Comparison of ENCODE assay signal across 8 mouse cellular contexts in the genomic region with DNA sequence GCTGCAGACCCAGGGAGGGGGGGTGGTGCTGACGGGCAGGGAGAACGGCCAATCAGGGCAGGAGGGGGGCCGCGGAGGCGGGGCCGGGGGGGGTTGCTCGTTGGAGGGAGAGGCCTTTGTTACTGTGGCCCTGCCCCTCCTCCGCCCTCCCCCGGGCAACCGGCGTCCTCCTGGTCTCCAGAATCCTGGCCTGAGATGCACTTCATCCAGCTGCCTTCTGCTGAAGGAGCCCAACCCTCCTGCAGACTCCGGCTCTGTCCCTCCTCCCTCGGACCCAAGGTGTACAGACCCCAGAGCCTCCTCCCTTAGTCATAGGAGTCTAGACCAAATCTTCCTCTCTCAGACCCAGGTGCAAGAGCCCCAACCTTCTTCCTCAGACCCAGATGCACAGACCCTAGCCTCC. TPM values are rescaled to one million over a fixed set of nuclear protein-coding genes. Genes with fewer than 3 reads are reported as not detected.
DNase-seq lines count a peak whose midpoint lies in the region; ATAC-seq and TF ChIP-seq lines count a peak whose summit lies in the region.

No protein-coding gene starts in this region.

- H3K4me2 ChIP-seq in kidney, embryonic 14.5 days (replicated peaks; ENCODE audit: low read depth, low read length), result peak overlapping the region; percentile 83
- H3K4me2 ChIP-seq in forebrain, embryonic 13.5 days, result peak overlapping the region; percentile 68
- peak overlapping the region; percentile 61 for H3K4me2 ChIP-seq in neural tube, embryonic 13.5 days

- no peaks in the 10 kb centered on the region for H3K4me1 ChIP-seq in kidney, embryonic 14.5 days (ENCODE audit: control insufficient read depth, insufficient read depth, low read length)
- H3K4me1 ChIP-seq in forebrain, embryonic 13.5 days, result peaks cover 21% of the 10 kb centered on the region
- H3K4me1 ChIP-seq in neural tube, embryonic 13.5 days (replicated peaks), result peaks cover 19% of the 10 kb centered on the region
- H3K4me1 ChIP-seq in thymus, adult 2 months (replicated peaks; ENCODE audit: control insufficient read depth, insufficient read depth, low read length), result no peaks in the 10 kb centered on the region

- ATAC-seq in kidney, embryonic 14.5 days (ENCODE audit: low FRiP score, low TSS enrichment), result peak; percentile 89
- peak; percentile 77 for ATAC-seq in cerebellum, adult (ENCODE audit: insufficient number of reproducible peaks, low FRiP score, low TSS enrichment)
- ATAC-seq in forebrain, embryonic 13.5 days, result peak; percentile 89
- ATAC-seq in neural tube, embryonic 13.5 days (ENCODE audit: low read depth), result peak; percentile 86

- DNase-seq in kidney, adult 9 months, result no peak
- DNase-seq in heart, postnatal 36 days, result peak; percentile 10 to 13
- DNase-seq in left cerebral cortex, postnatal 25 days (ENCODE audit: low spot score in 2 of 2), result peak; percentile 61 to 87
- no peak for DNase-seq in thymus, adult 2 months

- no peak overlapping the region for H3K27ac ChIP-seq in kidney, embryonic 14.5 days (ENCODE audit: low read depth, low read length)
- H3K27ac ChIP-seq in forebrain, embryonic 13.5 days, result peak overlapping the region; percentile 79
- peak overlapping the region; percentile 88 for H3K27ac ChIP-seq in neural tube, embryonic 13.5 days (replicated peaks)
- H3K27ac ChIP-seq in thymus, adult 2 months (ENCODE audit: control insufficient read depth, insufficient read depth, low read length), result no peak overlapping the region

- no peak for TF ChIP-seq POLR2A in thymus, adult 2 months (IDR thresholded peaks at IDR 0.05; ENCODE audit: control insufficient read depth, extremely low read depth, insufficient read depth, low read length, poor library complexity)

- H3K9me3 ChIP-seq in kidney, embryonic 14.5 days (ENCODE audit: control insufficient read depth, low read length), result no peaks in the 10 kb centered on the region
- H3K9me3 ChIP-seq in forebrain, embryonic 13.5 days (replicated peaks), result no peaks in the 10 kb centered on the region
- no peaks in the 10 kb centered on the region for H3K9me3 ChIP-seq in neural tube, embryonic 13.5 days

- 2% methylated on average over 3 of the region's 13 CpGs for WGBS in kidney, embryonic 14.5 days
- 1% methylated on average over 10 of the region's 13 CpGs for WGBS in forebrain, embryonic 13.5 days
- WGBS in neural tube, embryonic 13.5 days, result 0% methylated on average over 8 of the region's 13 CpGs
- WGBS in thymus, adult 2 months, result 8% methylated on average over 13 of the region's 13 CpGs

- intact Hi-C loops in heart, postnatal 36 days (cut with DNase I), result no loop called here
- intact Hi-C loops in left cerebral cortex, postnatal 25 days (cut with DNase I), result loop anchor here (10.0 kb wide), 1 partner anchor 175 kb away; a partner anchor contains a TSS

- no peak for TF ChIP-seq CTCF in thymus, adult 2 months (IDR thresholded peaks at IDR 0.05; ENCODE audit: borderline replicate concordance, control insufficient read depth, extremely low read depth, insufficient read depth, low read length, poor library complexity)

- peaks cover 3% of the 10 kb centered on the region for H3K27me3 ChIP-seq in kidney, embryonic 14.5 days (ENCODE audit: control insufficient read depth, insufficient read depth, low read length)
- peaks cover 3% of the 10 kb centered on the region; the same call in 1 of the 2 replicates for H3K27me3 ChIP-seq in forebrain, embryonic 13.5 days
- peaks cover 19% of the 10 kb centered on the region for H3K27me3 ChIP-seq in neural tube, embryonic 13.5 days
- no peaks in the 10 kb centered on the region; the same call in 1 of the 2 replicates for H3K27me3 ChIP-seq in thymus, adult 2 months (ENCODE audit: control insufficient read depth, insufficient read depth, low read length)

- peak overlapping the region; percentile 60; the same call in 1 of the 2 replicates for H3K9ac ChIP-seq in kidney, embryonic 14.5 days (ENCODE audit: low read depth, low read length)
- peak overlapping the region; percentile 92 for H3K9ac ChIP-seq in forebrain, embryonic 13.5 days
- H3K9ac ChIP-seq in neural tube, embryonic 13.5 days, result peak overlapping the region; percentile 94

- H3K4me3 ChIP-seq in kidney, embryonic 14.5 days (ENCODE audit: low read length), result peak overlapping the region; percentile 48
- peak overlapping the region; percentile 68 for H3K4me3 ChIP-seq in forebrain, embryonic 13.5 days
- H3K4me3 ChIP-seq in neural tube, embryonic 13.5 days, result peak overlapping the region; percentile 72
- H3K4me3 ChIP-seq in thymus, adult 2 months (ENCODE audit: control insufficient read depth, insufficient read depth, low read length), result no peak overlapping the region

- no peaks in the 10 kb centered on the region for H3K36me3 ChIP-seq in kidney, embryonic 14.5 days (ENCODE audit: control insufficient read depth, insufficient read depth, low read length)
- no peaks in the 10 kb centered on the region for H3K36me3 ChIP-seq in forebrain, embryonic 13.5 days (ENCODE audit: poor library complexity, severe bottlenecking)
- no peaks in the 10 kb centered on the region for H3K36me3 ChIP-seq in neural tube, embryonic 13.5 days
- H3K36me3 ChIP-seq in thymus, adult 2 months (ENCODE audit: control insufficient read depth, insufficient read depth, low read length), result no peaks in the 10 kb centered on the region

RNA-seq across cellular contexts. Expression of a gene that starts 0.3 kb away (rescaled TPM):
- polyA plus RNA-seq in kidney, embryonic 14.5 days (2014; fragmentation: Nextera tagmentation; extraction: Ambion mirVana), result 0.72 and 0.84 TPM in 2 replicates
- 3.7 and 4.9 TPM in 2 replicates for polyA plus RNA-seq in forebrain, embryonic 13.5 days (2015; fragmentation: Nextera tagmentation; extraction: Ambion mirVana)
- total RNA-seq in heart, postnatal 36 days (2021), result under 1 TPM; 0.19 to 0.36 TPM
- total RNA-seq in left cerebral cortex, postnatal 25 days (2021), result 10 to 100 TPM; 28.4 to 28.9 TPM
- 8.6 TPM in 2 replicates for polyA plus RNA-seq in neural tube, embryonic 13.5 days (2015; fragmentation: Nextera tagmentation; extraction: Ambion mirVana)
- 1.1 and 1.2 TPM in 2 replicates for polyA plus RNA-seq in thymus, adult 2 months (2012; rRNA removed)

RNA-seq across cellular contexts. Expression of a gene that starts 15.6 kb away (rescaled TPM):
- not detected in 2 replicates for polyA plus RNA-seq in kidney, embryonic 14.5 days (2014; fragmentation: Nextera tagmentation; extraction: Ambion mirVana)
- polyA plus RNA-seq in forebrain, embryonic 13.5 days (2015; fragmentation: Nextera tagmentation; extraction: Ambion mirVana), result not detected in 2 replicates
- not detected for total RNA-seq in heart, postnatal 36 days (2021)
- total RNA-seq in left cerebral cortex, postnatal 25 days (2021), result not detected
- polyA plus RNA-seq in neural tube, embryonic 13.5 days (2015; fragmentation: Nextera tagmentation; extraction: Ambion mirVana), result not detected in 2 replicates
- 0.03 TPM in 1 of 2 replicates, not detected in the other for polyA plus RNA-seq in thymus, adult 2 months (2012; rRNA removed)

RNA-seq across cellular contexts. Expression of a gene that starts 27.2 kb away (rescaled TPM):
- 2.9 and 3.6 TPM in 2 replicates for polyA plus RNA-seq in kidney, embryonic 14.5 days (2014; fragmentation: Nextera tagmentation; extraction: Ambion mirVana)
- 4.2 and 4.9 TPM in 2 replicates for polyA plus RNA-seq in forebrain, embryonic 13.5 days (2015; fragmentation: Nextera tagmentation; extraction: Ambion mirVana)
- total RNA-seq in heart, postnatal 36 days (2021), result 1 to 10 TPM; 2.0 to 2.5 TPM
- total RNA-seq in left cerebral cortex, postnatal 25 days (2021), result 1 to 10 TPM; 2.0 to 2.8 TPM
- 8.1 and 9.6 TPM in 2 replicates for polyA plus RNA-seq in neural tube, embryonic 13.5 days (2015; fragmentation: Nextera tagmentation; extraction: Ambion mirVana)
- 2.7 and 3.8 TPM in 2 replicates for polyA plus RNA-seq in thymus, adult 2 months (2012; rRNA removed)

RNA-seq across cellular contexts. Expression of a gene that starts 46.3 kb away (rescaled TPM):
- 0.27 TPM in 1 of 2 replicates, not detected in the other for polyA plus RNA-seq in kidney, embryonic 14.5 days (2014; fragmentation: Nextera tagmentation; extraction: Ambion mirVana)
- polyA plus RNA-seq in forebrain, embryonic 13.5 days (2015; fragmentation: Nextera tagmentation; extraction: Ambion mirVana), result 0.26 and 0.47 TPM in 2 replicates
- under 1 TPM in 1 of 2 experiments, not detected in 1; 0.70 TPM for total RNA-seq in heart, postnatal 36 days (2021)
- total RNA-seq in left cerebral cortex, postnatal 25 days (2021), result under 1 TPM in 1 of 2 experiments, not detected in 1; 0.53 TPM
- 0.40 TPM in 1 of 2 replicates, not detected in the other for polyA plus RNA-seq in neural tube, embryonic 13.5 days (2015; fragmentation: Nextera tagmentation; extraction: Ambion mirVana)
- 0.59 and 1.8 TPM in 2 replicates for polyA plus RNA-seq in thymus, adult 2 months (2012; rRNA removed)

RNA-seq across cellular contexts. Expression of a gene that starts 46.3 kb away (rescaled TPM):
- 323 and 358 TPM in 2 replicates for polyA plus RNA-seq in kidney, embryonic 14.5 days (2014; fragmentation: Nextera tagmentation; extraction: Ambion mirVana)
- polyA plus RNA-seq in forebrain, embryonic 13.5 days (2015; fragmentation: Nextera tagmentation; extraction: Ambion mirVana), result 152 and 167 TPM in 2 replicates
- 1,000 to 10,000 TPM; 1,276 to 1,377 TPM for total RNA-seq in heart, postnatal 36 days (2021)
- 10 to 100 TPM; 52.2 to 59.1 TPM for total RNA-seq in left cerebral cortex, postnatal 25 days (2021)
- polyA plus RNA-seq in neural tube, embryonic 13.5 days (2015; fragmentation: Nextera tagmentation; extraction: Ambion mirVana), result 148 and 170 TPM in 2 replicates
- 61.4 and 79.7 TPM in 2 replicates for polyA plus RNA-seq in thymus, adult 2 months (2012; rRNA removed)

Comparison
In these comparisons a context has a peak if more than half of its experiments do, and no peak if none do; other contexts are left out.
1. H3K27ac ChIP-seq: peak in forebrain, embryonic 13.5 days (single experiment) and neural tube, embryonic 13.5 days (single experiment); none in kidney, embryonic 14.5 days (single experiment) and thymus, adult 2 months (single experiment).
2. DNase-seq: peak in heart, postnatal 36 days (2 of 2) and left cerebral cortex, postnatal 25 days (2 of 2); none in kidney, adult 9 months (single experiment) and thymus, adult 2 months (single experiment).
3. Peak in every context shown above with its lines, with median percentiles within 50 percentile points of each other: ATAC-seq, H3K4me2 ChIP-seq and H3K9ac ChIP-seq.